Mouse (Mus musculus) left cerebral cortex, adult 11 months (tissue): ENCODE measurements around the gene March11.

Experiments
- DNase-seq: peaks from one replicate; pipeline ENCODE4 v3.0.0; 2022; ENCODE audit warnings: low spot score

March11 gene

DNA sequence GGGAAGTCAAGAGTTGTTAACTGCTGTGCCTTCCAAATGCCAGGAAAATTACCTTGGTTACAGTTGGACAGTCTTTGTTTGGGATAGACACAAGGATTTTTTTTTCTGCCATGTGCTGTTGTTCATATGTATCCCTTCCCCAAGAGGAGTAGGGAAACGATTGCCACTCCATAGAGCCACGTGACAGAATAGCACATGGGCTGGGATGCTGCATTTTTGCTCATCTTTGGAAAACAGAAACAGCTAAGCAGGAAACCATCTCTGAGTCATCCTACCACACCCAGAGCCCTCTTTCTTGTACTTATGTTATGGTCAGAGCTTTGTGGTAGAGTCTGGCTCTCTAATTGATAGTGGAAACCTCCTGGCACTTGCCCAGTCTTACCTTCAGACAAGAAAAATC, 65.4 kb downstream of the March11 start:
- no peak for DNase-seq

DNA sequence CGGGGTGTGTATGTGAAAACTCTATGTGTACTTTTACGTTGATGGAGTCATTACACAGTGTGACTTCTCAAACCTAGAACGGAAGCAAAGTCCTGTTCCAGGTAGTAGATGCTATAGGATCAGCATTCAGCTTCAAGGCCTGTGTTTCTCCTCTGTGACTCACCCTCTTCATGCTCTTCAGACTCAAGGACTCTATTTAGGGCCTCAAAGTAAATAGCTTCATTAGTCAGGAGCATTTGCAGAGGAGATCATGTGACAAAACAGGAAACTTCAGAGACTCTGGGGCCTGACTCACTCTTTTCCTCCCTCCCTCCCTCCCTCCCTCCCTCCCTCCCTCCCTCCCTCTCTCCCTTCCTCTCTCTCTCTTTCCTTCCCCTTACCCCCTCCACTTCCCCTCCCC, 66.1 kb downstream of the March11 start:
- no peak for DNase-seq

- no peak for DNase-seq
These were observed 68.5 kb downstream of the March11 start for GRCm38 (mm10) chr15:26377355-26377754.

DNA sequence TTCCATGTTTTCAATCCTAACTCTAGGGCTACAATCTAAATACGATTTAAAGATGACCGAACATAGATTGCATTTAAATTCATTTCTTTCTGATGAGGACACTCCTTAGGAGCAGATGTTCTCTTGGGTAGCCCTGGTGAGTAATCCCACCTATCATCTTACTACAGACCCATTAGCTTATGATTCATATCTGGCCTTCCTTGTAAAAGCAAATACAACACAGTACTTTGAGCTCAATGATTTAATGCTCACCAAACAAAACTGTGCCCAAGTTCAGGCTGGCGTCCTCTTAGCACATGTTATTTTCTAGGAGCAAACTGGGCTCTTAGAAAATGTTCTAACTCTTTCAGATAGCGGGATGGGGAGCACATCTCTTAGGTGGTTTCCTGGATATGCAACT, 70.0 kb downstream of the March11 start:
- DNase-seq: no peak

- DNase-seq: no peak
These were observed 71.0 kb downstream of the March11 start for GRCm38 (mm10) chr15:26379831-26380230.

DNA sequence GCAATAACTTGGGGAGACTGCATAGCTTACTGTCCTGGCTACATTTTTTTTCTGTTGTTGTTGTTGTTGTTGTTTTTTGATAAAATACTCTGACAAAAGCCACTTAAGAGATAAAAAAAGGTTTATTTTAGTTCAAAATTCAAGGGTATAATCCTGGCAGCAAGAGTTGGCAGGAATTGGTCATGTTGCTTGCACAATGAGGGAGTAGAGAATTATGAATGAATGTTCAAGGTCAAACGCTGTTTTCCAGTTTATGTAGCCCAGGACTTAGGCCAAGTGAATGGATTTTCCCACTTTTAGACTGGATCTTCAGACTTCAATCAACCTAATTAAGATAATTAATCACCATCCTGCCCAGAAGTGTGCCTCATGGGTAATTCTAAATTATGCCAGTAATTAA, 72.0 kb downstream of the March11 start:
- DNase-seq: no peak

GRCm38 (mm10) chr15:26390001-26390400, 81.2 kb downstream of the March11 start:
- no peak for DNase-seq

DNA sequence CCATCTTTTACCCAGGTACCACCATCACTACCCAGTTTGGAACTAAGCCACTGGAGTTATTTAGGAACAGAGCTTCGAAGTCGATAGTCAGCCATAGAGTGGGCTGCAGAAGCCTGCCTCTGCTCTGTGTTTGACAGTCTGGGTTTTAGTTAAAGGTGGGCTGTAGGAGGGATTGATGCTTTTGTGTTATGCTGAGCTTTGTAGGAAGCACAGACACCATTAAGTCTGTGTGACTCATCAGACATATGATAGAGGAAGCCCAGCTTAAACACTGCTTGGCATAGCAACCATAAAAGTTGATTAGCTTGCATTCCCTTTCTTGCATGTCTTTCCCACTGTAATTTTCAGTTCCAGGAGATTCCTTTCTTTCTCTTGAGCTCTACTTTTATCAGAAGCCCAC, 87.7 kb downstream of the March11 start:
- DNase-seq: no peak

DNA sequence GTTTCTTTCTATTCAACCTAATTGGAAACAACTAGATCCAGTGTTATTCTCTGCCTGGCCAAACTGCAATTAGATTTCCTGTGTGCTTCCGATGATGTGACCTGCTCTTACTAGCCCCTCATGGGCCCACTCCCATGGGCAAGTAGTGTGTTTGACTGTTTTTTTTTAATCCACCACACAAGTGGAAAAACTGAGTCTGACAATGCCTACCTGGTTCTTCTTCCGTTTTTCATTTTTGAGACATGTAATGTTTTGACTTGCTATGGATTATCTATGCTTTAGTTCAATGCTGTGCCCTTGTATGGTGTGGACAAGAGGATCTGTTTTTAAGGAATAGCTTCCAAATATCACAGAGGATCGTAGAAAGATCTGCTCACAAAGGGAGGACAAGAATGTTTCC, 116.4 kb downstream of the March11 start:
- DNase-seq: no peak

- no peak for DNase-seq
These were observed 117.4 kb downstream of the March11 start for GRCm38 (mm10) chr15:26426231-26426630.

GRCm38 (mm10) chr15:26430565-26430964, 121.7 kb downstream of the March11 start:
- DNase-seq: no peak

DNA sequence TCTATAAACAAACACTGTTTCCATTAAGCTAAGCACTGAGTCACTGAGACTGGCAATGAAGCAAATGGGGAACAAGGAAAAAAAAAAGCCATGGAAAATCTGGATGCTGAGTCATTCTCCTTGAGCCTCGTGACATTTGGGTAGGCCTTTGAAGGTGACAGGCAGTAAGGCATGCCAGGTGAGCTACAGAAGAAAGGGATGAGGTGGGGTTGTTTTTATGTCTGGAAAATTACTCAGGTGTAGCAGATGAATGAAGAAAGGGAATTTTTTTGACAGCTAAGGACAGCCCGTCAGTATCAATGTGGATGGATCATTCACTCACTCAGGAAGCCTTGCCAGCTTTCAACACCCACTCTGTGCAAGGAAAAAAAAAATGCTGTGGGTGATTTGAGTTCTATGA, 123.8 kb downstream of the March11 start:
- DNase-seq: peak; percentile 6

DNA sequence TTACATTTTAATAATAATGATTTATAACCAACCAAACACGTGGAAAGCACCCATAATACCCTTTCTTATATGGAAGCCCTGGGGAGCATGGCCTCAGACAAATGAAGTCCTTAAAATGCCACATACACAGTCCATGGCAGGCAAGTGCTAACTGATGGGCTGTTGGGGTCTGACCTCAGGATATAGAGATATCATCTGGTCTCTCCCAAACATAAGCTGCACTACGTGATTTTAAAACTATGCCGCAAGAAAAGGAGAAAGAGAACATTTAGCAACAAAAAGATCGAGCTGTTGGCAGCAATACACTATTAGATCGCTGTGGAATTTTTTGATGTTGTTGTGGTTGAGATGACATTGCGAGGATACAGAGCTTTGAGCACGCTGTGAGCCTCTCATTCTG, 126.9 kb downstream of the March11 start:
- DNase-seq: no peak

DNA sequence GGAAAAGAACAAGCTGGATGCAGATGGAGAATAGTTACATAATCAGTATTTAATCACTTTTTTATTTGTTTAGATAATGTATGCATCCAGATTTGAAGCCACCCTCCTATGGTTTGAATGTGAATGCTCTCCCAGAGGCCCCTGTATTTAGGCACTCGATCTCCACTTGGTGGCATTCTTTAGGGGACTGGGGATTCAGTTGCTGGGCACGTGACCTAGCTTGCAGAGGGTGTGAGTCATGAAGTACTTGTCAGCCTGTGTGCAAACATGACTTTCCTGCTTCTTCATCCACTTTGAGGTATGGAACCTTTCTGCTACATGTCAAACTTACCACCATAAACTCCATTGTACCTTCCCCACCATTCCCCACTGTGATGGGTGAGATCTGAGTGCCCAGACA, 128.3 kb downstream of the March11 start:
- DNase-seq: no peak
